Mouse (Mus musculus) heart, embryonic 11.5 days (tissue): ENCODE measurements around the gene Vgf. TPM values are rescaled to one million over a fixed set of nuclear protein-coding genes. Genes with fewer than 3 reads are reported as not detected.

Source experiments
- ATAC-seq: fragments of 200-750 bp; cut with Nextera tagmentation; replicated peaks from 2 replicates; pipeline ENCODE4 v1.8.0; 2017; ENCODE audit warnings: moderate library complexity; ENCODE audit not compliant: insufficient number of reproducible peaks, low FRiP score, low TSS enrichment
- H3K27ac ChIP-seq: fragments of 300-500 bp; sonication (generic); 2 replicates; pipeline ENCODE4 v1.5.1; 2014; ENCODE audit warnings: mild to moderate bottlenecking, low read depth, low read length
- H3K27me3 ChIP-seq: fragments of 300-500 bp; sonication (generic); 2 replicates; pipeline ENCODE4 v1.6.1; 2014; ENCODE audit warnings: mild to moderate bottlenecking, low read length, mixed read lengths; ENCODE audit not compliant: control insufficient read depth, insufficient read depth
- H3K36me3 ChIP-seq: fragments of 300-500 bp; sonication (generic); 2 replicates; pipeline ENCODE4 v1.6.1; 2014; ENCODE audit warnings: mild to moderate bottlenecking, low read length, moderate library complexity, mixed read lengths; ENCODE audit not compliant: control insufficient read depth, insufficient read depth
- H3K4me1 ChIP-seq: fragments of 300-500 bp; sonication (generic); 2 replicates; pipeline ENCODE4 v1.6.1; 2014; ENCODE audit warnings: low read length; ENCODE audit not compliant: control insufficient read depth, insufficient read depth
- H3K4me2 ChIP-seq: fragments of 300-500 bp; sonication (generic); 2 replicates; pipeline ENCODE4 v1.6.1; 2014; ENCODE audit warnings: mild to moderate bottlenecking, moderate library complexity
- H3K4me3 ChIP-seq: fragments of 300-500 bp; sonication (generic); 2 replicates; pipeline ENCODE4 v1.5.1; 2014; ENCODE audit warnings: low read depth, low read length
- H3K9ac ChIP-seq: fragments of 300-500 bp; sonication (generic); 2 replicates; pipeline ENCODE4 v1.6.1; 2014; ENCODE audit warnings: mild to moderate bottlenecking, low read depth, low read length, moderate library complexity
- H3K9me3 ChIP-seq: fragments of 300-500 bp; sonication (generic); replicated peaks from 2 replicates; pipeline ENCODE4 v1.6.1; 2016; ENCODE audit warnings: low read length; ENCODE audit not compliant: control insufficient read depth
- WGBS: fragments of 180-500 bp; shearing (Covaris S2); extraction: QIAGEN DNeasy Blood & Tissue Kit; methylation state at CpG from one replicate; pipeline ENCODE4 v1.1.7; 2014; ENCODE audit not compliant: insufficient replicate concordance; 5-methylcytosine and 5-hydroxymethylcytosine counted together
- polyA plus RNA-seq: library from polyadenylated mRNA; unstranded; fragments of >200 nt; fragmentation: Nextera tagmentation; extraction: Ambion mirVana; gene quantifications from 2 replicates; pipeline ENCODE4 v1.2.1, GENCODE M21; 2014

Vgf gene
- polyA plus RNA-seq, 1 experiment from 2014 or later: 0.20 TPM

GRCm38 (mm10) chr5:137051125-137051524 lies 24.9 kb downstream of the Vgf start:
- no peak overlapping the region for H3K27ac ChIP-seq
- H3K4me3 ChIP-seq: no peak overlapping the region
- peaks cover 2% of the 10 kb centered on the region; the same call in 1 of the 2 replicates for H3K4me1 ChIP-seq
- 60% methylated on average over 6 of the region's 6 CpGs for WGBS
- no peaks in the 10 kb centered on the region for H3K27me3 ChIP-seq
- H3K4me2 ChIP-seq: no peak overlapping the region
- no peaks in the 10 kb centered on the region for H3K9me3 ChIP-seq
- no peaks in the 10 kb centered on the region for H3K36me3 ChIP-seq
- ATAC-seq: no peak
- no peak overlapping the region for H3K9ac ChIP-seq

GRCm38 (mm10) chr5:137051914-137052505 lies 25.8 kb downstream of the Vgf start:
- WGBS: 82% methylated on average over 5 of the region's 5 CpGs
- no peak overlapping the region for H3K9ac ChIP-seq

GRCm38 (mm10) chr5:137054299-137054698 lies 28.1 kb downstream of the Vgf start:
- H3K36me3 ChIP-seq: no peaks in the 10 kb centered on the region
- no peaks in the 10 kb centered on the region for H3K4me1 ChIP-seq
- H3K27me3 ChIP-seq: no peaks in the 10 kb centered on the region
- WGBS: 76% methylated on average over 7 of the region's 7 CpGs
- no peak overlapping the region for H3K9ac ChIP-seq
- H3K27ac ChIP-seq: no peak overlapping the region
- H3K4me3 ChIP-seq: no peak overlapping the region
- ATAC-seq: no peak
- no peaks in the 10 kb centered on the region for H3K9me3 ChIP-seq
- H3K4me2 ChIP-seq: no peak overlapping the region

More at GRCm38 (mm10) chr5:137051914-137052505, 25.8 kb downstream of the Vgf start:
- no peaks in the 10 kb centered on the region for H3K27me3 ChIP-seq
- no peak for ATAC-seq
- H3K4me2 ChIP-seq: no peak overlapping the region
- H3K27ac ChIP-seq: no peak overlapping the region
- H3K36me3 ChIP-seq: no peaks in the 10 kb centered on the region
- H3K9me3 ChIP-seq: no peaks in the 10 kb centered on the region
- no peaks in the 10 kb centered on the region for H3K4me1 ChIP-seq
- H3K4me3 ChIP-seq: no peak overlapping the region

- H3K4me2 ChIP-seq: no peak overlapping the region
- no peaks in the 10 kb centered on the region for H3K36me3 ChIP-seq
- no peak for ATAC-seq
- no peak overlapping the region for H3K9ac ChIP-seq
- no peaks in the 10 kb centered on the region for H3K4me1 ChIP-seq
- no peak overlapping the region for H3K4me3 ChIP-seq
- no peak overlapping the region for H3K27ac ChIP-seq
- WGBS: 76% methylated on average over 5 of the region's 5 CpGs
- no peaks in the 10 kb centered on the region for H3K9me3 ChIP-seq
- no peaks in the 10 kb centered on the region for H3K27me3 ChIP-seq
These were observed 28.7 kb downstream of the Vgf start for GRCm38 (mm10) chr5:137054873-137055272.

GRCm38 (mm10) chr5:137061809-137062481 lies 35.8 kb downstream of the Vgf start:
- H3K27ac ChIP-seq: no peak overlapping the region
- H3K4me1 ChIP-seq: no peaks in the 10 kb centered on the region
- WGBS: 22% methylated on average over 10 of the region's 12 CpGs
- H3K9ac ChIP-seq: no peak overlapping the region
- no peak overlapping the region for H3K4me3 ChIP-seq
- no peak overlapping the region for H3K4me2 ChIP-seq
- no peaks in the 10 kb centered on the region for H3K27me3 ChIP-seq
- H3K9me3 ChIP-seq: no peaks in the 10 kb centered on the region
- 0 out of 2 replicates have a peak, but pooled peaks have one; percentile 49 for ATAC-seq
- H3K36me3 ChIP-seq: no peaks in the 10 kb centered on the region

- no peaks in the 10 kb centered on the region for H3K4me1 ChIP-seq
- H3K36me3 ChIP-seq: no peaks in the 10 kb centered on the region
- no peaks in the 10 kb centered on the region for H3K27me3 ChIP-seq
- 85% methylated on average over 5 of the region's 5 CpGs for WGBS
- ATAC-seq: no peak
- no peak overlapping the region for H3K4me3 ChIP-seq
- no peak overlapping the region for H3K4me2 ChIP-seq
- H3K9me3 ChIP-seq: no peaks in the 10 kb centered on the region
- no peak overlapping the region for H3K27ac ChIP-seq
- no peak overlapping the region for H3K9ac ChIP-seq
These were observed 36.4 kb downstream of the Vgf start for GRCm38 (mm10) chr5:137062601-137063000.

GRCm38 (mm10) chr5:137065454-137065853 lies 39.3 kb downstream of the Vgf start:
- H3K36me3 ChIP-seq: no peaks in the 10 kb centered on the region
- H3K27me3 ChIP-seq: no peaks in the 10 kb centered on the region
- H3K27ac ChIP-seq: no peak overlapping the region
- ATAC-seq: no peak
- H3K4me2 ChIP-seq: no peak overlapping the region
- no peak overlapping the region for H3K9ac ChIP-seq
- no peaks in the 10 kb centered on the region for H3K9me3 ChIP-seq
- H3K4me1 ChIP-seq: no peaks in the 10 kb centered on the region
- H3K4me3 ChIP-seq: no peak overlapping the region
- 59% methylated on average over 6 of the region's 6 CpGs for WGBS

- Histone ChIP-seq H3K36me3 (no peaks in the 10 kb centered on the region), H3K27me3 (no peaks in the 10 kb centered on the region), H3K9ac (no peak overlapping the region), H3K4me1 (no peaks in the 10 kb centered on the region), H3K9me3 (no peaks in the 10 kb centered on the region), H3K4me3 (no peak overlapping the region), H3K4me2 (no peak overlapping the region), H3K27ac (no peak overlapping the region)
- no peak for ATAC-seq
- WGBS: 65% methylated on average over 8 of the region's 8 CpGs
These were observed 39.7 kb downstream of the Vgf start for GRCm38 (mm10) chr5:137065923-137066322.

GRCm38 (mm10) chr5:137068711-137069110 lies 42.5 kb downstream of the Vgf start:
- ATAC-seq: no peak
- Histone ChIP-seq H3K4me3 (no peak overlapping the region), H3K9me3 (no peaks in the 10 kb centered on the region), H3K27ac (no peak overlapping the region), H3K36me3 (no peaks in the 10 kb centered on the region), H3K4me2 (no peak overlapping the region), H3K9ac (no peak overlapping the region), H3K27me3 (no peaks in the 10 kb centered on the region), H3K4me1 (peaks cover 11% of the 10 kb centered on the region)
- 69% methylated on average over 4 of the region's 4 CpGs for WGBS
